Mouse (Mus musculus): Measurements from ENCODE around the gene Itih2. TPM values are rescaled to one million over a fixed set of nuclear protein-coding genes. Genes with fewer than 3 reads are reported as not detected.

Gene Itih2
- polyA plus RNA-seq, 1 experiment from 2014 or later, result 0.78 TPM

DNA sequence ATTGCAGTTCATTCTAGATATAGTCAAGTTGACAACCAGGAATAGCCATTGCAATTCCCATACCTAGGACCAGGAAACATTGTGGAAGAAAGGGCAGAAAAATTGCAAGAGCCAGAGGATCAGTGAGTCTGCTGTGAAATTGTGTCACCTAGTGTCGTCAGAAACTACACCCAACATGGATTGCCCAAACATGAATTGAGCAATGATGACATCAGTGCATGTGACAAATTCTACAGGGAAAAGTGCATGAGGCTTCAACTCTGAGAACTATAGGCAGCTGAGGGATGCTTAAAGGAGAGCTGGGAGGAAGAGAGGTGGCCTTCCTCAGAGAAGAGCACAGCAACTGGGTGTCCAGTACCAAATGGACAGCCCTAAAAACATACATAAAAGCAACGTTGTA lies 6.1 kb upstream of the Itih2 start:
- ATAC-seq (replicated peaks; ENCODE audit: low FRiP score, low read depth) (no peak), DNase-seq (ENCODE audit: low spot score) (no peak)

DNA sequence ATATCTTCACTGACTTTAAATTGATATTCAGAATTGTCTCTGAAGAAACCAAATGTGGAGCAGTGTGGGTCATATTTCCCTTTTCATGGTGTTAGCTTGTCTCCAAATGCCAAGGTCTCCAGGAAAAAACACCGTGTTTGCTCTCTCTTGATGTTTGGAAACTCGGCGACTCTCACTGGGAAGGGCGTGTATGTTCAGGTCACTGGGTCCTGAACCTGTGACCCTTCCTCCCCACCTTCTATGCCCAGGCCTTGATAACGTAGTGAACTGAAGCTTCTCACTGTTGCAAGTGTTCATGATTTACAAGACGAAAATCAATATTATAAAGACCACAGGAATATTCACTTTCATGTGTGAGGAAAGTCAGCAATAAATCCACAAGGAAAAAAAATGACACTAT lies 2.7 kb upstream of the Itih2 start:
- H3K9me3 ChIP-seq (replicated peaks; ENCODE audit: low read length), result no peaks in the 10 kb centered on the region
- H3K27me3 ChIP-seq (ENCODE audit: insufficient read depth, low read length), result no peaks in the 10 kb centered on the region
- H3K4me3 ChIP-seq (replicated peaks; ENCODE audit: low read depth, low read length), result no peak overlapping the region
- TF ChIP-seq CTCF (IDR thresholded peaks at IDR 0.05; ENCODE audit: low read depth), result no peak
- H3K4me1 ChIP-seq (replicated peaks; ENCODE audit: insufficient read depth, low read length), result no peaks in the 10 kb centered on the region
- H3K4me2 ChIP-seq (ENCODE audit: low read length), result no peak overlapping the region
- no peaks in the 10 kb centered on the region for H3K36me3 ChIP-seq (ENCODE audit: insufficient read depth, low read length)
- no peak overlapping the region for H3K9ac ChIP-seq (ENCODE audit: low read depth, low read length)
- no peak overlapping the region for H3K27ac ChIP-seq
- no peak for ATAC-seq (replicated peaks; ENCODE audit: low FRiP score, low read depth)
- no peak for DNase-seq (ENCODE audit: low spot score)
- WGBS, result 51% methylated on average over 6 of the region's 6 CpGs

More for the DNA sequence above, 6.1 kb upstream of the Itih2 start:
- Histone ChIP-seq H3K27me3 (ENCODE audit: insufficient read depth, low read length) (no peaks in the 10 kb centered on the region), H3K4me2 (ENCODE audit: low read length) (no peak overlapping the region), H3K4me1 (replicated peaks; ENCODE audit: insufficient read depth, low read length) (no peaks in the 10 kb centered on the region), H3K4me3 (replicated peaks; ENCODE audit: low read depth, low read length) (no peak overlapping the region), H3K9me3 (replicated peaks; ENCODE audit: low read length) (no peaks in the 10 kb centered on the region), H3K9ac (ENCODE audit: low read depth, low read length) (no peak overlapping the region), H3K36me3 (ENCODE audit: insufficient read depth, low read length) (no peaks in the 10 kb centered on the region), H3K27ac (no peak overlapping the region)
- TF ChIP-seq CTCF (IDR thresholded peaks at IDR 0.05; ENCODE audit: low read depth), result no peak
- 83% methylated on average over 2 of the region's 2 CpGs for WGBS

GRCm38 (mm10) chr2:10132128-10132527 lies 932 bp upstream of the Itih2 start:
- H3K4me3 ChIP-seq (replicated peaks; ENCODE audit: low read depth, low read length), result no peak overlapping the region
- no peaks in the 10 kb centered on the region for H3K9me3 ChIP-seq (replicated peaks; ENCODE audit: low read length)
- ATAC-seq (replicated peaks; ENCODE audit: low FRiP score, low read depth) (no peak), DNase-seq (ENCODE audit: low spot score) (no peak)
- no peak overlapping the region for H3K9ac ChIP-seq (ENCODE audit: low read depth, low read length)
- TF ChIP-seq CTCF (IDR thresholded peaks at IDR 0.05; ENCODE audit: low read depth), result no peak
- no peaks in the 10 kb centered on the region for H3K36me3 ChIP-seq (ENCODE audit: insufficient read depth, low read length)
- H3K27ac ChIP-seq, result no peak overlapping the region
- no peaks in the 10 kb centered on the region for H3K27me3 ChIP-seq (ENCODE audit: insufficient read depth, low read length)
- H3K4me1 ChIP-seq (replicated peaks; ENCODE audit: insufficient read depth, low read length), result no peaks in the 10 kb centered on the region
- H3K4me2 ChIP-seq (ENCODE audit: low read length), result no peak overlapping the region
- WGBS, result 97% methylated on average over 1 of the region's 1 CpGs

DNA sequence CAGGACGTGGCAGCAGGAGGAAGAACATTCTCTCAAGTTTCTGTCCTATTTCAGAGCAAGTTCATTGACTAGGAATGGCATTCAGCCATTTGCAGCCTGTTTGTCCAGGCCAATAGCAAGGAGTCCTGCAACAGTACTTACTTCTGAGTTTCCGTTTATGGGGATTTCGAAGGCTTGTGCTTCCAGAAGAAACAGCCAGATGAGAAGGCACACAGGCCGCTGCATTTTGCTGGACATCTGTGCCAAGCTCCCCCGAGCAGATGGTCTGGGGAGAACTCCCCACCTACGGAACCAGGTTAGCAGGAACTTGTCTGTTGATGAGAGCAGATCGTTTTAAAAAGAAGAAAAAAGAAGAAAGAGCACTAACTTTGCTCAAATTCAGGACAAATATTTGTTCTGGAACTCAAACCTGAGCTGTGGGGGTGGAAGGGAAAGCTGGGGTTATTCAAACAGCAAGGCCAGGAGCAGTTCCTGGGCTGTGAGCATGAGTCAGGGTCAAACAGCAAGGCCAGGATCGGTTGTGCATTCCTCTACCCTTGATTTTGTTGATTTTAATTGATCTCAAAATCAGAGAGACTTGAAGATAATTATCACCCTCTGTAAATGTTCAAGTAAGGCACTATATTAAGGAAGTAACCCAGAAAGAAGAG lies 730 bp downstream of the Itih2 start:
- no peak for ATAC-seq (replicated peaks; ENCODE audit: low FRiP score, low read depth)

DNA sequence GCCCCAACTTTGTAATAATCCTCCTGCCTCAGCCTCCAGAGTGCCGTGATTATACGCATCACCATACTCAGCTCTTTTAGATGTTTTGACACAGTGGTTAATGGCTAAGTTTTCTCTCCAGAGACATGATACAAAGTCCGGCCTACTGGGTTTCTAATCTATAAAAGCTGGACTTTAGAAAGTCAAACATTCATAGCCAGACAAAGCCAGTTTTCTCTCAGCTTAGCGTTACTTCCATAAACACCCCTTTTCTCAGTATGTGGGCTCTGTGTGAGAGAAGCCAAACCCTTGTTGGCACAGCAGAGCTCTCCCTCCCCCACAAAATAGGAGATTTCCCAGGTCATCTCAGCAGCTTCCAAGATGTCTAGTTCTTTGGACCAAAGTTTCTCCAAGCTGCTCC lies 2.6 kb downstream of the Itih2 start:
- H3K27ac ChIP-seq, result no peak overlapping the region
- H3K9ac ChIP-seq (ENCODE audit: low read depth, low read length), result no peak overlapping the region
- no peaks in the 10 kb centered on the region for H3K36me3 ChIP-seq (ENCODE audit: insufficient read depth, low read length)
- H3K9me3 ChIP-seq (replicated peaks; ENCODE audit: low read length), result no peaks in the 10 kb centered on the region
- H3K4me3 ChIP-seq (replicated peaks; ENCODE audit: low read depth, low read length), result no peak overlapping the region
- no peak for ATAC-seq (replicated peaks; ENCODE audit: low FRiP score, low read depth)
- no peak for DNase-seq (ENCODE audit: low spot score)
- 89% methylated on average over 4 of the region's 4 CpGs for WGBS
- no peaks in the 10 kb centered on the region for H3K4me1 ChIP-seq (replicated peaks; ENCODE audit: insufficient read depth, low read length)
- no peak for TF ChIP-seq CTCF (IDR thresholded peaks at IDR 0.05; ENCODE audit: low read depth)
- H3K4me2 ChIP-seq (ENCODE audit: low read length), result no peak overlapping the region
- no peaks in the 10 kb centered on the region for H3K27me3 ChIP-seq (ENCODE audit: insufficient read depth, low read length)

More for the DNA sequence above, 730 bp downstream of the Itih2 start:
- no peak overlapping the region for H3K4me3 ChIP-seq (replicated peaks; ENCODE audit: low read depth, low read length)
- TF ChIP-seq CTCF (IDR thresholded peaks at IDR 0.05; ENCODE audit: low read depth), result no peak
- no peaks in the 10 kb centered on the region for H3K36me3 ChIP-seq (ENCODE audit: insufficient read depth, low read length)
- H3K4me1 ChIP-seq (replicated peaks; ENCODE audit: insufficient read depth, low read length), result no peaks in the 10 kb centered on the region
- no peaks in the 10 kb centered on the region for H3K9me3 ChIP-seq (replicated peaks; ENCODE audit: low read length)
- peak; percentile 63 for DNase-seq (ENCODE audit: low spot score)
- H3K9ac ChIP-seq (ENCODE audit: low read depth, low read length), result no peak overlapping the region
- 0 out of 2 replicates have a peak overlapping the region, but pooled peaks have one; percentile 20 for H3K27ac ChIP-seq
- no peaks in the 10 kb centered on the region for H3K27me3 ChIP-seq (ENCODE audit: insufficient read depth, low read length)
- 19% methylated on average over 8 of the region's 8 CpGs for WGBS
- no peak overlapping the region for H3K4me2 ChIP-seq (ENCODE audit: low read length)

GRCm38 (mm10) chr2:10127471-10127870 lies 3.7 kb downstream of the Itih2 start:
- no peak overlapping the region for H3K9ac ChIP-seq (ENCODE audit: low read depth, low read length)
- no peak overlapping the region for H3K27ac ChIP-seq
- no peak for DNase-seq (ENCODE audit: low spot score)
- 92% methylated on average over 5 of the region's 5 CpGs for WGBS
- no peaks in the 10 kb centered on the region for H3K4me1 ChIP-seq (replicated peaks; ENCODE audit: insufficient read depth, low read length)
- no peaks in the 10 kb centered on the region for H3K36me3 ChIP-seq (ENCODE audit: insufficient read depth, low read length)
- H3K9me3 ChIP-seq (replicated peaks; ENCODE audit: low read length), result no peaks in the 10 kb centered on the region
- no peaks in the 10 kb centered on the region for H3K27me3 ChIP-seq (ENCODE audit: insufficient read depth, low read length)
- no peak for TF ChIP-seq CTCF (IDR thresholded peaks at IDR 0.05; ENCODE audit: low read depth)
- no peak overlapping the region for H3K4me2 ChIP-seq (ENCODE audit: low read length)
- no peak overlapping the region for H3K4me3 ChIP-seq (replicated peaks; ENCODE audit: low read depth, low read length)
- no peak for ATAC-seq (replicated peaks; ENCODE audit: low FRiP score, low read depth)

- whole genome bisulfite sequencing, result 95% methylated on average over 4 of the region's 4 CpGs
- Histone ChIP-seq H3K4me2 (ENCODE audit: low read length) (no peak overlapping the region), H3K9me3 (replicated peaks; ENCODE audit: low read length) (no peaks in the 10 kb centered on the region), H3K27me3 (ENCODE audit: insufficient read depth, low read length) (no peaks in the 10 kb centered on the region), H3K4me1 (replicated peaks; ENCODE audit: insufficient read depth, low read length) (no peaks in the 10 kb centered on the region), H3K36me3 (ENCODE audit: insufficient read depth, low read length) (no peaks in the 10 kb centered on the region), H3K4me3 (replicated peaks; ENCODE audit: low read depth, low read length) (no peak overlapping the region), H3K9ac (ENCODE audit: low read depth, low read length) (no peak overlapping the region), H3K27ac (no peak overlapping the region)
- DNase-seq (ENCODE audit: low spot score) (no peak), ATAC-seq (replicated peaks; ENCODE audit: low FRiP score, low read depth) (no peak)
- TF ChIP-seq CTCF (IDR thresholded peaks at IDR 0.05; ENCODE audit: low read depth), result no peak
These were observed 5.1 kb downstream of the Itih2 start for GRCm38 (mm10) chr2:10126122-10126521.

All from kidney, postnatal 0 days (tissue).